Mouse (Mus musculus): Measurements from ENCODE around the gene Ciao2a. TPM values are rescaled to one million over a fixed set of nuclear protein-coding genes. Genes with fewer than 3 reads are reported as not detected.

Gene Ciao2a
- total RNA-seq (2021), result 10 to 100 TPM; 25.9 to 26.0 TPM

GRCm38 (mm10) chr9:66126456-66127192 lies at the start of gene Ciao2a, which contains the start of gene Snx1:
Ciao2a (plus strand) TSS chr9:66126611.
Snx1 (minus strand) TSS chr9:66126587.
- peak; percentile 94 to 95 for DNase-seq (ENCODE audit: extremely low spot score in 1 of 2, low spot score in 2 of 2)
- intact Hi-C loops (cut with DNase I), result no loop called here

GRCm38 (mm10) chr9:66078072-66078471 lies 48.3 kb upstream of the Ciao2a start:
- intact Hi-C loops (cut with DNase I), result no loop called here

GRCm38 (mm10) chr9:66078493-66078892 lies 47.9 kb upstream of the Ciao2a start:
- peak; percentile 44 to 59 for DNase-seq (ENCODE audit: extremely low spot score in 1 of 2, low spot score in 2 of 2)
- intact Hi-C loops (cut with DNase I), result no loop called here

More at GRCm38 (mm10) chr9:66078072-66078471, 48.3 kb upstream of the Ciao2a start:
- DNase-seq (ENCODE audit: extremely low spot score in 1 of 2, low spot score in 2 of 2), result no peak

- intact Hi-C loops (cut with DNase I), result no loop called here
Observed at GRCm38 (mm10) chr9:66080804-66081459, 45.5 kb upstream of the Ciao2a start.

GRCm38 (mm10) chr9:66081999-66082398 lies 44.4 kb upstream of the Ciao2a start:
- DNase-seq (ENCODE audit: extremely low spot score in 1 of 2, low spot score in 2 of 2), result no peak

More at GRCm38 (mm10) chr9:66080804-66081459, 45.5 kb upstream of the Ciao2a start:
- DNase-seq (ENCODE audit: extremely low spot score in 1 of 2, low spot score in 2 of 2), result no peak

GRCm38 (mm10) chr9:66084171-66084570 lies 42.2 kb upstream of the Ciao2a start:
- intact Hi-C loops (cut with DNase I), result no loop called here
- DNase-seq (ENCODE audit: extremely low spot score in 1 of 2, low spot score in 2 of 2), result no peak

More at GRCm38 (mm10) chr9:66081999-66082398, 44.4 kb upstream of the Ciao2a start:
- intact Hi-C loops (cut with DNase I), result no loop called here

- intact Hi-C loops (cut with DNase I), result no loop called here
- DNase-seq (ENCODE audit: extremely low spot score in 1 of 2, low spot score in 2 of 2), result no peak
Observed at GRCm38 (mm10) chr9:66087062-66087461, 39.3 kb upstream of the Ciao2a start.

- peak; percentile 39 to 75 for DNase-seq (ENCODE audit: extremely low spot score in 1 of 2, low spot score in 2 of 2)
- intact Hi-C loops (cut with DNase I), result no loop called here
Observed at GRCm38 (mm10) chr9:66088411-66088810, 38.0 kb upstream of the Ciao2a start.

- intact Hi-C loops (cut with DNase I), result no loop called here
- peak in 1 of 2 experiments; percentile 49 for DNase-seq (ENCODE audit: extremely low spot score in 1 of 2, low spot score in 2 of 2)
Observed at GRCm38 (mm10) chr9:66090593-66091244, 35.7 kb upstream of the Ciao2a start.

- DNase-seq (ENCODE audit: extremely low spot score in 1 of 2, low spot score in 2 of 2), result peak in 1 of 2 experiments; percentile 82
- intact Hi-C loops (cut with DNase I), result no loop called here
Observed at GRCm38 (mm10) chr9:66091327-66092231, 34.8 kb upstream of the Ciao2a start.

- no peak for DNase-seq (ENCODE audit: extremely low spot score in 1 of 2, low spot score in 2 of 2)
- intact Hi-C loops (cut with DNase I), result no loop called here
Observed at GRCm38 (mm10) chr9:66092664-66093063, 33.7 kb upstream of the Ciao2a start.

GRCm38 (mm10) chr9:66101577-66101976 lies 24.8 kb upstream of the Ciao2a start:
- intact Hi-C loops (cut with DNase I), result loop anchor here (10.0 kb wide), 1 partner anchor 187 kb away; no protein-coding TSS in a partner anchor
- DNase-seq (ENCODE audit: extremely low spot score in 1 of 2, low spot score in 2 of 2), result no peak

GRCm38 (mm10) chr9:66102668-66103067 lies 23.7 kb upstream of the Ciao2a start:
- DNase-seq (ENCODE audit: extremely low spot score in 1 of 2, low spot score in 2 of 2), result no peak
- intact Hi-C loops (cut with DNase I), result loop anchor here (10.0 kb wide), 1 partner anchor 188 kb away; no protein-coding TSS in a partner anchor

GRCm38 (mm10) chr9:66104601-66105000 lies 21.8 kb upstream of the Ciao2a start:
- no peak for DNase-seq (ENCODE audit: extremely low spot score in 1 of 2, low spot score in 2 of 2)
- intact Hi-C loops (cut with DNase I), result loop anchor here (10.0 kb wide), 1 partner anchor 190 kb away; no protein-coding TSS in a partner anchor

- no peak for DNase-seq (ENCODE audit: extremely low spot score in 1 of 2, low spot score in 2 of 2)
- intact Hi-C loops (cut with DNase I), result loop anchor here (10.0 kb wide), 1 partner anchor 190 kb away; no protein-coding TSS in a partner anchor
Observed at GRCm38 (mm10) chr9:66105168-66105567, 21.2 kb upstream of the Ciao2a start.

- DNase-seq (ENCODE audit: extremely low spot score in 1 of 2, low spot score in 2 of 2), result no peak
- intact Hi-C loops (cut with DNase I), result loop anchor here (10.0 kb wide), 1 partner anchor 195 kb away; no protein-coding TSS in a partner anchor
Observed at GRCm38 (mm10) chr9:66109574-66109973, 16.8 kb upstream of the Ciao2a start.

- DNase-seq (ENCODE audit: extremely low spot score in 1 of 2, low spot score in 2 of 2), result no peak
- intact Hi-C loops (cut with DNase I), result no loop called here
Observed at GRCm38 (mm10) chr9:66110126-66110525, 16.3 kb upstream of the Ciao2a start.

All from left cerebral cortex, postnatal 10 days (tissue).